Mouse (Mus musculus): Measurements from ENCODE around the gene Hoxc8.

DNA sequence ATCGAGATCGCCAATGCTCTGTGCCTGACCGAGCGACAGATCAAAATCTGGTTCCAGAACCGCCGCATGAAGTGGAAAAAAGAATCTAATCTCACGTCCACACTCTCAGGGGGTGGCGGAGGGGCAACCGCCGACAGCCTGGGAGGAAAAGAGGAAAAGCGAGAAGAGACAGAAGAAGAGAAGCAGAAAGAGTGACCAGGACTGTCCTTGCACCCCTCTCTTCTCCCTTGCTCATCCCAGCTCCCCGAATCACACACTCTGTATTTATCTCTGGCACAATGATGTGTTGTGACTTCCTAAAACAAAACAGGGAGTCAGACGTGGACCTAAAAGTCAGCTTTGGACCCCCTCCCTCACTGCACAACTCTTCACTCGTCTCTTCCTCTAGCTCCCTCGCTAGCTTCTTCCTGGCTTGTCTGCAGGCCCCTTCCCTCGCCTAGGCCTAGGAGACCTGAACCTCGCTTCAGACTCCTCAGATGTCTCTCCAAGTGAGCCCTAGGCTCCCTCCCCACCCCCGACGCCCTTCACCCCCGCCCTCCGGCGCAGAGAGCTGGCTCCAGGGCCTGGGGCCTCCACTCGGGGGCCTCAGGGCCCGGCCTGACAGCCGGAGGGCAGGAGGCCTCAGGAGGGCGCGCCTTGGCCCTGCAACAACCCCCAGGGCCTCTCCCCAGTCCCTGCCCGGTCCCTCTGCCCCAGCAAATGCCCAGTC lies 20.6 kb downstream of the Hoxc8 start:
- no peak for TF ChIP-seq POLR2A (IDR thresholded peaks at IDR 0.05; ENCODE audit: control insufficient read depth, low read depth, low read length)
- TF ChIP-seq CTCF (IDR thresholded peaks at IDR 0.05; ENCODE audit: control insufficient read depth, insufficient read depth, insufficient replicate concordance, low read depth, low read length): no peak

Data from testis, adult 2 months (tissue).